Mouse (Mus musculus): ENCODE results near the gene Mlst8.
"Not testable (repeated sequence)": the region's sequence is repeated elsewhere in the genome, so short reads cannot be mapped to it uniquely, and the experiment has no call there.

Gene Mlst8

GRCm38 (mm10) chr17:24426471-24427169 is 52.3 kb downstream of the Mlst8 start, which contains the start of gene Eci1:
TSS of gene Eci1 (plus strand) at chr17:24426641.
- peak; percentile 95 for DNase-seq (ENCODE audit: low read depth, low spot score)

DNA sequence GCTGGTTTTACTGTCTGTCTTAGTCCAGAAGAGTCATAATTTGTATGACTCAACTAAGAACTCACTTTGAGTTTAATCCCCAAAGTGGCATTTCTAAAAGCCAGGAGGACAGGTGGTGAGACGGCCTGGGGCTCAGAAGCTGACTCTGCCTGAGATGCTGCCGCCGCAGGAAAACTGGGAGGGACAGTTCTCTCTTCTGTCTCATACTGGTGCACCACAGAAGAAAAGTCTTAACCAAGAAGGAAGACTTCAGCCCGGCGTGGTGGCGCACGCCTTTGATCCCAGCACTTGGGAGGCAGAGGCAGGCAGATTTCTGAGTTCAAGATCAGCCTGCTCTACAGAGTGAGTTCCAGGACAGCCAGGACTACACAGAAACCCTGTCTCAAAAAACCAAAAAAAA is 53.0 kb downstream of the Mlst8 start:
- peak; percentile 23 for DNase-seq (ENCODE audit: low read depth, low spot score)

- not testable (repeated sequence) for DNase-seq (ENCODE audit: low read depth, low spot score)
These were observed 53.6 kb downstream of the Mlst8 start for GRCm38 (mm10) chr17:24425326-24425725.

- no peak for DNase-seq (ENCODE audit: low read depth, low spot score)
These were observed 54.4 kb downstream of the Mlst8 start for GRCm38 (mm10) chr17:24424489-24424888.
